Comparison of ENCODE assay signal across 17 mouse cellular contexts in genomic region chr15:33926446-33926845, GRCm38 (mm10).
"Had no signal": no experiment of that assay in that cellular context is flagged by ENCODE, and none has a peak within 500 bp of the region (broad histone marks: within the 10 kb centered on the region; RNA-seq: fewer than 3 reads in every experiment).

No protein-coding gene starts in this region.

- H3K4me3 ChIP-seq: limb, embryonic 12.5 days; limb, embryonic 15.5 days; myocyte; neural tube, embryonic 13.5 days had no signal

- ATAC-seq: liver, postnatal 0 days; lung, postnatal 0 days had no signal

- H3K36me3 ChIP-seq: limb, embryonic 12.5 days; limb, embryonic 15.5 days; neural tube, embryonic 13.5 days had no signal

- H3K27me3 ChIP-seq: limb, embryonic 12.5 days; limb, embryonic 15.5 days; neural tube, embryonic 13.5 days had no signal

- H3K27ac ChIP-seq: limb, embryonic 12.5 days; limb, embryonic 15.5 days; liver, embryonic 14.5 days; macrophage; neural tube, embryonic 13.5 days had no signal

- H3K4me1 ChIP-seq: limb, embryonic 12.5 days; limb, embryonic 15.5 days; neural tube, embryonic 13.5 days had no signal

- H3K9ac ChIP-seq: limb, embryonic 12.5 days; limb, embryonic 15.5 days; liver, embryonic 14.5 days; liver, postnatal 0 days; lung, embryonic 14.5 days; neural tube, embryonic 13.5 days had no signal

- H3K9me3 ChIP-seq: limb, embryonic 15.5 days; neural tube, embryonic 13.5 days had no signal

- H3K4me2 ChIP-seq: limb, embryonic 12.5 days; limb, embryonic 15.5 days; liver, embryonic 11.5 days; lung, embryonic 14.5 days; neural tube, embryonic 13.5 days had no signal

- DNase-seq: kidney, adult 18-20 months; kidney, adult 9 months; kidney, postnatal 14 days; kidney, postnatal 4 days; left cerebral cortex, postnatal 4 days; liver, postnatal 0 days; lung, embryonic 14.5 days; thymus, adult 18-20 months; thymus, postnatal 4 days had no signal
